Mouse (Mus musculus): ENCODE measurements around the gene Retreg1.

- no peak for TF ChIP-seq POLR2A (IDR thresholded peaks at IDR 0.05; ENCODE audit: insufficient read depth, low read depth, low read length)
- no peak for TF ChIP-seq CTCF (IDR thresholded peaks at IDR 0.05; ENCODE audit: insufficient read depth, low read depth, low read length)
These were observed 11.4 kb downstream of the Retreg1 start for GRCm38 (mm10) chr15:25854270-25854904.

All from olfactory bulb, adult 2 months (tissue).